Mouse (Mus musculus) cerebellum, adult 9-11 months (tissue): ENCODE measurements around the gene Psmb7.

Source experiments
- DNase-seq: peaks from one replicate; pipeline ENCODE4 v3.0.0; 2022

Gene Psmb7

GRCm38 (mm10) chr2:38643625-38644427 is at the start of gene Psmb7:
Psmb7 (minus strand) TSS chr2:38644087.
- peak; percentile 88 for DNase-seq

- peak; percentile 37 for DNase-seq
Observed at GRCm38 (mm10) chr2:38691542-38691941, 47.7 kb upstream of the Psmb7 start.

DNA sequence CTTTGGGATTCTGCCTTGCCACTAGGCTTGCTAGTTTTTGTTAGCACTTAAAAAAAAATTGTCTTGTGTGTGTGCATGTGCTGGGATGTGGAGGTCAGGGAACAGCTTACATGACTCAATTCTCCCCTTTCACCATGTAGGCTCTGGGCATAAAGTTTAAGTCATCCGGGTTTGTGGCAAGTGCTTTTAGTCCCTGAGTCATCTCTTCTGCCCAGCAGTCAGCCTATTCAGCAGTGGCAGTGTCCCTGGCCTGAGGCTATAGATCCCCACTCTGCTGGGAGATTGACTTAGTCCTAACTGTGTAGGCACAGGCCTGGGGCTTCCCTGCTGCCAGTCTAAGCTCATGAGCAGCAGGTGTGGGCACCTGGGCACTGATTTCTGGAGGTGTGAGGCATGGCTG is 46.0 kb upstream of the Psmb7 start:
- DNase-seq = no peak

- peak; percentile 24 for DNase-seq
Observed at GRCm38 (mm10) chr2:38688791-38689520, 45.1 kb upstream of the Psmb7 start.

DNA sequence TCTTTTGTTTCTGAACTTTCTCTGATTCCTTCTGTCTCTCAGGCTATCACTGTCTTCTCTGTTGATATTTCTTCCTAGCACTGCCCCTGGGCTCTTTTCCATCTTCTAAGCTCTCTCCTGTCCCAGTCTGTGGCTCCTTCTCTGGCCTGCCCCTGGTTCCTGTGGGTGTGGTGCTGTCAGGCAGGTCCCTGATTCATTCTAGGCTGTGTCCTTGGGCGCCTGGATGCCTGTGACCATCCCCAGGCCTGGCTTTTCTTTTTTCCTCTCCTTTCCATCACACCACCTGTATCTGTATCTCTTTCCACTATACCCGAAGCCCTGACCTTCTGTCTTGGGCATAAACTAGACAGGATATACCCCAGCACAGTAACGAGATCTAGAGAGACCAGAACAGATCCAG is 41.9 kb upstream of the Psmb7 start:
- no peak for DNase-seq

GRCm38 (mm10) chr2:38683083-38683482 is 39.2 kb upstream of the Psmb7 start:
- no peak for DNase-seq

DNA sequence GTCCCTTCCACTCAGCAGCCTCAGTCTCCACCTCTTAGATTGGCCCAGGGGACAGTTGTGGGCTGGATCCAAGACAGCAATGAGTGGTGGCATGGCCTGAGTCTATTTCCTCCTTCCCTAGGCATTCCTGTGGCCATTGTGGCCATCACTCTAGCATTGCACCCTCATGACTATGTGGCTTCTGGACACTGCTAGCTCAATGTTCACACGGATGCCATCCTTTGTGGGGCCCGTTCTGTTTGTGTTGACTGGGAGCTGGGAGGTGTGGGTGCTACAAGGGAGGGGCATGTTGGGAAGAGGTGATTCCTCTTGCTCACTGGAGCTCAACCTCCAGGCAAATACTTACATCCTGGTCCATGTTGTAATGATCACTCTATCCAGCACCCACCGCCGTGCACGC is 38.3 kb upstream of the Psmb7 start:
- no peak for DNase-seq

DNA sequence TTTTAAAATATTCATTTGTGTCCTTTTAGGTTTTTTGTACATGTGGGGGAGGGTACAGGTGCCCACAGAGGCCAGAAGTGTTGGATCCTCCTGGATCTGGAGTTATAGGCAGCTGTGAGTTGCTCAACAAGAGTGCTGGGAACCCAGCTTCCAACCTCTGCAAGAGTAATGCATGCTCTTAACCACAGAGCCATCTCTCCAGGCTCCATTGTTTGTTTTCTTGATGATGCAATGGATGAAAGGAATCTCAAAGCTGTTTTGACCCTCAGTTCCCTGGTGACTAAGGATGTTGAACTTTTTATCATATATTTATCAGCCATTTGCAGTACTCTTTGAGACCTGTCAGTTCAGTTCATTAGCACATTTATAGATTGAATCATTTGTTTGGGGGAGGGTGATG is 35.1 kb upstream of the Psmb7 start:
- no peak for DNase-seq

GRCm38 (mm10) chr2:38675366-38675969 is 31.6 kb upstream of the Psmb7 start:
- peak; percentile 31 for DNase-seq

DNA sequence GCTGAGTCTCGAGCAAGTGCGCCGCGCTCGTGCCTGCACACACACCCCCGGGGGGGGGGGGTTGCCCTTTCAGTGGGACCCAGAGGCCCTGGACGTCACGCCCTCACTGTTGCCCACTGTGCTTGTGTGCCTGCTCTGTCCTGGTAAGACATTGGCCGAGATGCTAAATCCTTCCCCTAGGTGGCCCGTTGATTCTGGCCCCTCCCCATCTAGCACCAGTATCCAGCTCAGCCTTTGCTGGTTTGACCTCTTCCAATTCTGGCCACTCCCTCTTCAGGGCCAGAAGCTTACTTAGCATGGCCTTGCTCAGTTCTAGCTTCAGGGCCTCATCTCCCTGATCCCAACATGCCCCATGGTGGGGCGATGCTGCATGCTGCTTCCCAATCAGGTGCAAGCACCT is 28.6 kb upstream of the Psmb7 start:
- DNase-seq = no peak

- no peak for DNase-seq
Observed at GRCm38 (mm10) chr2:38668802-38669580, 25.1 kb upstream of the Psmb7 start.

GRCm38 (mm10) chr2:38661398-38661797 is 17.5 kb upstream of the Psmb7 start:
- no peak for DNase-seq

- DNase-seq = peak; percentile 80
Observed at GRCm38 (mm10) chr2:38658338-38658836, 14.5 kb upstream of the Psmb7 start.

- no peak for DNase-seq
Observed at GRCm38 (mm10) chr2:38653694-38654093, 9.8 kb upstream of the Psmb7 start.

GRCm38 (mm10) chr2:38653293-38653619 is 9.4 kb upstream of the Psmb7 start:
- DNase-seq = no peak

DNA sequence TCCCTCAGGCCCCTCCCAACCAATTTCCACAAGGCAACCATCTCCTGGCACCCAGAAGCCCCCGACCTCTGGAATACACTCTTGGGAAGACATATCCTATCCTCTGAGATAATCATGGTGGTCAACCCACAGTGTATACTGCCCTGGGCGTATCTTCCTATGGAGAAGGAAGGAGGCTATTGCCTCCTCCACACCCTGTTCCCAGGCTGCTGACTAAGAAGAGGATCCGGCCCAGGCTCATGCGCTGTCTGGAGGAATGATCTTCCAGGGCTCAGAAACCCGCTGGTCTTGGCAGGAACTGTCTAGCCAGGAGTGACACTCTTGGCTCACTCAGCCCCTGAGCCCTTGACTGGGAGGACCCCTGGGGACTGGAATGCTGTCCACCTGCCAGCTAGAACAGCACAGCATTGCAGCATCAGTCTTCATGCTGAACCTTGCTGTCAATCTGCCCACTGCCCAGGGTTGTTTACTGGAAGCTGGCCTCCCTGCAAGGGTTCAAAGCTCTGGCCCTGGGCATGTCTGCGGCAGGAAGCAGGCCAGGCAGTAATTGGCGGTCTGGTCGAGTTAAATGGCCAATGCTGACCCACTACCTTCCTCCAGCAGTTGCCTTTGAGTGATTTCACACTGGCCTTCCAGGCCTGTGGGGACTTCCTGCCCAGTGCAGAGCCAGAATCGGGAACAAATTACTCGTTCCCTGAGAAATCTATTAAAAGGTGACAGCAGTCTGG is 8.8 kb upstream of the Psmb7 start:
- peak; percentile 65 for DNase-seq

- no peak for DNase-seq
Observed at GRCm38 (mm10) chr2:38652098-38652497, 8.2 kb upstream of the Psmb7 start.

DNA sequence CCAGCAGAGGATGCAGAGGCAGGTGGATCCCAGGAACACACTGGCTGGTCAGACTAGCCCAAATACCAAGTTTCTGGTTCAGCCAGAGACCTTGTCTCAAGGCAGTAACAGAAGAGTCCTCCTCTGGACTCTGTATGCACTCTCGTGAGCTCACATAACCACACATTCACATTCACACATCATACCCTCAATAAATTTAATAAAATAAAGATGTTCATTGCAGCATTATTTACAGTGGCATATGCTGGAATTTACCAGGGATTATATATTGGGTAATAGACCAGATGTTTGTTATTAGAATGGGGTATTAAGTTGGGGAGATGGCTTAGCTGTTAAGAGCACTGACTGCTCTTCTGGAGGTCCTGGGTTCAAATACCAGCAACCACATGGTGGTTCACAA is 6.5 kb upstream of the Psmb7 start:
- DNase-seq = no peak

GRCm38 (mm10) chr2:38647661-38648060 is 3.8 kb upstream of the Psmb7 start:
- no peak for DNase-seq

DNA sequence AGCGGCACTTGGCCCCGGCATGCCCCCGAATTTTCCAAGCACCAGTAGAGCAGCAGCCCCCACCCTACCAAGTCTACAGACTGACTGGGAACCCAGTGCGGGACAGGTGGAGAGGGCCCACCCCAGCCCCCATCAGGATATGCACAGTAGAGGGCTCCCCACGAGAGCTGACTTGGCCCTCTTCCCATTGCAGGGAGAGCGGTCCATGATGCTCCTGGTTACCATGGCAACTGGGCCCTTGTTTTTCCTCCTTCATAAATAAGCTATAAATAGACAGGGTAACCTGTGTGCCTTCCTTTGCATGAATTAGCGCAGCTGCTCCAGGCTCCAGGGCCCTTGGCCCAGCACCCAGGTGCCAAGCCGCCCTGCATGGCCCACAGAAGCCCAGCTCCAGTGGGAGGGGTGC is 3.3 kb upstream of the Psmb7 start:
- peak; percentile 68 for DNase-seq

DNA sequence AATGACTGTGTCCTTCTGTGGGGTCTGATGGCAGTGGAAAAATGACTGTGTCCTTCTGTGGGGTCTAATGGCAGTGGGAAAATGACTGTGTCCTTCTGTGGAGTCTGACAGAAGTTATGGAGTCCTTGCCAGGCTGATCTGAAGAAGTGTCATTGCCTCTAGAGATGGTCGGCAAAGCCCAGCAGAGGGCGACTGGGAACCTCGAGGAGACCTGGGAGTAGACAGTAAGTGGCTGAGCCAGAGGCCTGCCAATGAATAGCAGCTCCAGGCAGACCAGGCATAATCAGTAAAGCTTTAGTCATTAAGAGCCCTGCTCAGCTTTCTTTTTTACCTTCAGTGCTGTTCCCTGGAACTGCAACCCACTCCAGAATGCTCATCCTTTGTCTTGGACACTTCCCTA is 2.0 kb upstream of the Psmb7 start:
- peak; percentile 69 for DNase-seq

GRCm38 (mm10) chr2:38641761-38642160 is 2.1 kb downstream of the Psmb7 start:
- DNase-seq = no peak
